Mouse (Mus musculus) embryonic facial prominence, embryonic 13.5 days (tissue): ENCODE measurements at regions not wholly inside any gene's neighbourhood (a gene's known extent, or its start where the extent isn't known, plus 50 kb on each side); places are given as distances from the start of the nearest gene placed in this dataset.

Experiments
- ATAC-seq: fragments of 200-750 bp; cut with Nextera tagmentation; 2 replicates; pipeline ENCODE4 v1.8.0; 2017; ENCODE audit warnings: low read depth; ENCODE audit not compliant: insufficient number of reproducible peaks, insufficient read depth, low FRiP score, low TSS enrichment
- H3K27ac ChIP-seq: fragments of 300-500 bp; sonication (generic); 2 replicates; pipeline ENCODE4 v1.5.1; 2015; ENCODE audit warnings: moderate library complexity, mild to moderate bottlenecking, inconsistent platforms
- H3K27me3 ChIP-seq: fragments of 300-500 bp; sonication (generic); 2 replicates; pipeline ENCODE4 v1.6.1; 2015; ENCODE audit warnings: mild to moderate bottlenecking, inconsistent platforms
- H3K36me3 ChIP-seq: fragments of 300-500 bp; sonication (generic); 2 replicates; pipeline ENCODE4 v1.6.1; 2015; ENCODE audit warnings: mild to moderate bottlenecking, inconsistent platforms
- H3K4me1 ChIP-seq: fragments of 300-500 bp; sonication (generic); 2 replicates; pipeline ENCODE4 v1.6.1; 2015; ENCODE audit warnings: inconsistent platforms
- H3K4me2 ChIP-seq: fragments of 300-500 bp; sonication (generic); 2 replicates; pipeline ENCODE4 v1.6.1; 2015; ENCODE audit warnings: moderate library complexity, mild to moderate bottlenecking, inconsistent platforms
- H3K4me3 ChIP-seq: fragments of 300-500 bp; sonication (generic); 2 replicates; pipeline ENCODE4 v1.5.1; 2015; ENCODE audit warnings: mild to moderate bottlenecking, inconsistent platforms
- H3K9ac ChIP-seq: fragments of 300-500 bp; sonication (generic); 2 replicates; pipeline ENCODE4 v1.6.1; 2015; ENCODE audit warnings: mild to moderate bottlenecking, inconsistent platforms
- H3K9me3 ChIP-seq: fragments of 300-500 bp; sonication (generic); 2 replicates; pipeline ENCODE4 v1.6.1; 2016; ENCODE audit warnings: inconsistent platforms
- WGBS: fragments of 180-500 bp; shearing (Covaris S2); methylation state at CpG from one replicate; pipeline ENCODE4 v1.1.7; 2015; ENCODE audit warnings: mixed read lengths; 5-methylcytosine and 5-hydroxymethylcytosine counted together

GRCm38 (mm10) chr13:99625196-99625595 lies 108.9 kb upstream of the Map1b start:
- Histone ChIP-seq H3K4me2 (no peak overlapping the region), H3K4me3 (no peak overlapping the region), H3K4me1 (no peaks in the 10 kb centered on the region), H3K9me3 (no peaks in the 10 kb centered on the region), H3K27me3 (no peaks in the 10 kb centered on the region), H3K27ac (no peak overlapping the region), H3K36me3 (no peaks in the 10 kb centered on the region), H3K9ac (no peak overlapping the region)
- no peak for ATAC-seq
- WGBS: 41% methylated on average over 4 of the region's 4 CpGs

- no peak overlapping the region for H3K9ac ChIP-seq
- no peaks in the 10 kb centered on the region for H3K9me3 ChIP-seq
- no peak for ATAC-seq
- H3K4me2 ChIP-seq: no peak overlapping the region
- H3K27me3 ChIP-seq: no peaks in the 10 kb centered on the region
- H3K36me3 ChIP-seq: no peaks in the 10 kb centered on the region
- H3K4me3 ChIP-seq: no peak overlapping the region
- H3K27ac ChIP-seq: no peak overlapping the region
- 0 out of 2 replicates have a peak, but pooled peaks cover 3% of the 10 kb centered on the region for H3K4me1 ChIP-seq
- WGBS: 44% methylated on average over 9 of the region's 9 CpGs
Measured at GRCm38 (mm10) chr13:99618332-99618731, 102.0 kb upstream of the Map1b start.

DNA sequence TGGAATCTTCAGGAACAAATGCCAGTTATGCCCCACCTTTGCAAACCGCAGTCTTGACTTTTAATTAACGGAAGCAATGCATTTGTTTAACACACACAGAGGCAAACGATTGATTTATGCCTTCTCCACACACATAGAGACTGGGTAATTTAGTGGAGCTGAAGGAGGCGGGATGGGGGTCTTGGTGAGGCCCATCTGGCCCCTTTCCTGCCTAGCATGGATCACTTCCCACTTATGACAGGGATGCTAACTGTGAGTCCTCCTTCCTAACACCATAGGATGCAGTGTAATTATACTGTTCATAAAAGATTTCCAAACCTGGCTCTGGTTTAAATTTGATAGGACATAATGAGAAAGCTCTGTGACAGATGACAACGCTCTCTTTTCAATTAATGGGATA lies 101.1 kb upstream of the Map1b start:
- H3K4me1 ChIP-seq: 0 out of 2 replicates have a peak, but pooled peaks cover 3% of the 10 kb centered on the region
- H3K9ac ChIP-seq: no peak overlapping the region
- WGBS: 75% methylated on average over 5 of the region's 5 CpGs
- no peaks in the 10 kb centered on the region for H3K9me3 ChIP-seq
- no peak overlapping the region for H3K4me3 ChIP-seq
- no peak overlapping the region for H3K27ac ChIP-seq
- H3K36me3 ChIP-seq: no peaks in the 10 kb centered on the region
- H3K27me3 ChIP-seq: no peaks in the 10 kb centered on the region
- no peak overlapping the region for H3K4me2 ChIP-seq
- no peak for ATAC-seq

DNA sequence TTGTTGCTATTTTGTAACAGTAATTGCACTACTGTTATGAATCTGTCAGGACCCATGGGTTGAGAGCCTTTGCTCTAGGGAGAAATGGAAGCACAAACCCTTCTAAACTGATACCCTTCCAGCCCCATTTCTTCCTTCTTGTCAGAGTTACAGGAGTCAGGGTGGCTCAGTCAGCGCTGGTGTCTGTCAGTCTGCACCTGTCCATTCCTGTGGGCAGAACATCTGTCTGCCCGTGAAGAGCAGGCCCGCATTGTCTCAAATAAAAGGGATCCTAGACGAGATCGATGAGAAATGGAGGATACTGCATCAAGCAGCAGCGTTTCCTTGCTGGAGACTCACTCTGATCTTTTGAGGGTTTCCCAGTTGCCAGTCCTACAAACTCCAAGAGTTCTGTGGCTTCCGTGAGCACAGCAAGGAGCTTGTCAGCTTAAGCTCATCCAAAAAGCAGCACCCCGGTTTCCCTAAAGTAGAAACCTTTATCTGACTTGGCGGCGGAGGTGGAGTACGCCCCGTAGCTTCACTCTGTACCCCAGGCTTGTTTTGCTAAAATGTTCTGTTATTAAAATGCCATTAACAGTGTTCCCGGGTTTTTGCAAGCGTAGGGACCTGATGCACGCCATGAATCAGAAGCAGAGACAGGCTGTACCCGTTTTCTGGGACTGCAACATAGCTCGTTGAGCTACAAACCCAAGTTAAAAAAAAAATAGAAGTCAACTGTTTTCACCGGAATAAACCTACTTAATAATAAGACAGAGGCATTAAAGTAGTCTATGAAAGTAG lies 95.6 kb upstream of the Map1b start:
- H3K9me3 ChIP-seq: no peaks in the 10 kb centered on the region
- H3K9ac ChIP-seq: no peak overlapping the region
- H3K36me3 ChIP-seq: no peaks in the 10 kb centered on the region
- H3K4me2 ChIP-seq: no peak overlapping the region
- WGBS: 75% methylated on average over 18 of the region's 18 CpGs
- ATAC-seq: no peak
- H3K4me1 ChIP-seq: peaks cover 18% of the 10 kb centered on the region
- H3K27me3 ChIP-seq: no peaks in the 10 kb centered on the region
- H3K4me3 ChIP-seq: no peak overlapping the region
- H3K27ac ChIP-seq: no peak overlapping the region

DNA sequence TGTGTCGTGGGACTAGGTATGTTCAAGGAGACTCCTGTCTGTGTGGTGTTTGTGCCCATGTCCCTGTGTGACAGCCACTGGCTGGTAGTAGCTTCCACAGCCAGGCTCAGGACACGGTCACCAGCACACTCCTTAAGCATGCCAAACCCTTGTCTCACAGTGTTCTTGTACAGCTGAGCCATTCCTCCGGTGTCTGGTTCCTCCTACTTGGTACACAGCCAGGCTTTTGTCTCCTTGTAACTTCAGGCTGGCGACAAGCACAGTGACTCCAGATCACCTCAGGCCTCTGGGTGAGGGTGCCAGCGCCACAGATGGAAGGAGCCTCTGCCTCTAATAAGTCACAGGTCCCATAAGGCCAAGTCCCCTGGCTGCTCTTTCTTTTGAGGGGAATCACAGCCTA lies 94.2 kb upstream of the Map1b start:
- Histone ChIP-seq H3K9ac (no peak overlapping the region), H3K36me3 (no peaks in the 10 kb centered on the region), H3K4me2 (no peak overlapping the region), H3K9me3 (no peaks in the 10 kb centered on the region), H3K4me1 (peaks cover 18% of the 10 kb centered on the region), H3K27me3 (no peaks in the 10 kb centered on the region), H3K4me3 (no peak overlapping the region), H3K27ac (no peak overlapping the region)
- no peak for ATAC-seq
- 64% methylated on average over 5 of the region's 5 CpGs for WGBS

- Histone ChIP-seq H3K27me3 (no peaks in the 10 kb centered on the region), H3K4me1 (peaks cover 18% of the 10 kb centered on the region), H3K9ac (no peak overlapping the region), H3K27ac (no peak overlapping the region), H3K9me3 (no peaks in the 10 kb centered on the region), H3K4me2 (no peak overlapping the region), H3K36me3 (no peaks in the 10 kb centered on the region), H3K4me3 (no peak overlapping the region)
- no peak for ATAC-seq
- 40% methylated on average over 9 of the region's 9 CpGs for WGBS
Measured at GRCm38 (mm10) chr13:99609151-99610146, 93.1 kb upstream of the Map1b start.

DNA sequence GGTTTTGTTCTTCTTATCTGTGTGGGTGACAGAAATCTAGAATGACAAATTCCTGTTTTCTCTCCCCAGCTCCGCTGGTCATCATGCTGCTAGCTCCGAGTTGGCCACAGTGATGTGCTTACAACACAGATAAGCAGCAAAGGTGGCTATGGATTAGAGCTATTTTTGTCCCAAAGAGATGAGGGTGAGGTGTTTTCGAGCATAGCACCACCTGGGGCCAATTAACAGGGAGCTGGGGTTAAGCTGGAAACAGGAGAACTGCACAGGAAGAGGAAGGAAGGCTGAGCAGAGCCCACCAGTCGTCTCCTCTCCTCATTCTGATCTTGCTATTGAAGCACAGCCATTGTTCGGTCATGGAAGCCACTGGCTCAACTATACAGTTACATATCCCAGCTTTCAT lies 92.3 kb upstream of the Map1b start:
- ATAC-seq: no peak
- Histone ChIP-seq H3K9me3 (peaks cover under 1% of the 10 kb centered on the region; the same call in 1 of the 2 replicates), H3K36me3 (no peaks in the 10 kb centered on the region), H3K4me2 (no peak overlapping the region), H3K27ac (no peak overlapping the region), H3K4me3 (no peak overlapping the region), H3K27me3 (no peaks in the 10 kb centered on the region), H3K9ac (no peak overlapping the region), H3K4me1 (peaks cover 18% of the 10 kb centered on the region)
- WGBS: 22% methylated on average over 5 of the region's 5 CpGs

DNA sequence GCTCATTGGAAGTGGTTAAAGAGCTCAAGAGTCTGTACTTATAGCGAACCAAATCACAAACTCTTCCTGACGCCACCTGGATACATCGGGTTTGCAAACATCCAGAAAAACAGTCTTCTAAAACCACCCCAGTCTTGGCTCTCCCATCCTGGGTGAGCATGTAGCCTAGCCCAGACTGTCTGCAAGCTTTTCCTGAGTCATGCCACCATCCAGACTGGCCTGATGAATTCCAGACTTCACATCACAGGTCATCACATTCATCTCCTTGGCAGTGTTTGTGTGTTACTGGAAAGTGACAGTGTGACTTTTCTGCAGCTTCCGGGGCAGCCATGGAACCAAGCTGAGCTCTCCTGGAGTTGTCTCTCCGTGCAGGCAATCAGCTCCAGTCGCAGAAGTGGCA lies 90.9 kb upstream of the Map1b start:
- no peak overlapping the region for H3K27ac ChIP-seq
- no peaks in the 10 kb centered on the region for H3K27me3 ChIP-seq
- peaks cover 18% of the 10 kb centered on the region for H3K4me1 ChIP-seq
- H3K9me3 ChIP-seq: peaks cover 5% of the 10 kb centered on the region; the same call in 1 of the 2 replicates
- 87% methylated on average over 6 of the region's 6 CpGs for WGBS
- no peaks in the 10 kb centered on the region for H3K36me3 ChIP-seq
- H3K4me3 ChIP-seq: no peak overlapping the region
- no peak overlapping the region for H3K9ac ChIP-seq
- H3K4me2 ChIP-seq: no peak overlapping the region
- no peak for ATAC-seq

DNA sequence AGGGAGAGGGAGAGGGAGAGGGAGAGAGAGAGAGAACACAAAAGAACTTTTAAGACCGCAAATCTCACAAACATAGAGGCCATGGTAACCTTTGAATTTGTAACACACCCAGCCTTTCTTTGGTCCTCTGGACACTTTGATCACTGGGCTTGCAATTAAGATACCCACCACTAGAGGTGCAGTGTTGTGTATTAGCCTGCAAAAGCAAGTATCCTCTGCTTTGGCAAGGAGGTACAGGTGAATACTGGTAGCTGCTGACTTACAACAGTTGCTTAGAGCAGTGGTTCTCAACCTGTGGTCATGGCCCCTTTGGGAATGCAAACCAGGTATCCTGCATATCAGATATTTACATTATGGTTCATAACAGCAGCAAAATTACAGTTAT lies 90.3 kb upstream of the Map1b start:
- no peak for ATAC-seq
- Histone ChIP-seq H3K27ac (no peak overlapping the region), H3K9me3 (peaks cover 5% of the 10 kb centered on the region; the same call in 1 of the 2 replicates), H3K9ac (no peak overlapping the region), H3K27me3 (no peaks in the 10 kb centered on the region), H3K4me2 (no peak overlapping the region), H3K4me3 (no peak overlapping the region), H3K36me3 (no peaks in the 10 kb centered on the region), H3K4me1 (peaks cover 18% of the 10 kb centered on the region)
- 48% methylated on average over 1 of the region's 1 CpGs for WGBS

DNA sequence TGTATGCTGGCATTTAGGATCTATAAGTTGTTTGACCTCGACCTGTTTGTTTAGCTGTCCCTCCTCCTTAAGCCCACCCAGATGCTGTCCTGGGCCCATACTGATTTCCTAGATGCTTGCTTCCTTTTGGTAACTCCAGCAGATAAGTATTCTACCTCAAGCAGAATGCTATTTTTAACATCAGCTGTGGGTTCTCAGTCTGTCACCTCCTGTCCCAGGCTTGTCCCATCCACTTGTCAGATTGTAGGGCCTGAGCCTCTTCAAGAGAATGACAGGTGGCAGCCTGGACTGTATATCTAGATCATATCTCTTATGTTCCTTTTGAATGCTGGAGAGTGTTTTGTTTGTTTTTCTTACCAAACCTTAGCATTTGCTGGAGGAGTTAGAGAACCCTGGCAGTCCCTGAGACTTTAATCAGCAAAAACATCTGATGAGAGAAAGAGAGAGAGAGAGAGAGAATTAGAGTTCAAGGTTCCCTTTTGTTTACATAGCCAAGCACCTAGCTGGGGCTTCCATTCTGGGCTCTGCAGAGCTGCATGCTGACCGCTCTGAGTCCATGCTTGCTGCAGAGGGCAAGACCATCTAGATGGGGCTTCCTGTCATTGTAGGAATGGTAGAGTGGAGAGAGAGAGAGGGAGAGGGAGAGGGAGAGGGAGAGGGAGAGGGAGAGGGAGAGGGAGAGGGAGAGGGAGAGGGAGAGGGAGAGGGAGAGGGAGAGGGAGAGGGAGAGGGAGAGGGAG lies 89.7 kb upstream of the Map1b start:
- WGBS: 61% methylated on average over 2 of the region's 2 CpGs
- no peak overlapping the region for H3K4me2 ChIP-seq
- H3K9ac ChIP-seq: no peak overlapping the region
- H3K36me3 ChIP-seq: no peaks in the 10 kb centered on the region
- H3K4me3 ChIP-seq: no peak overlapping the region
- peaks cover 18% of the 10 kb centered on the region for H3K4me1 ChIP-seq
- peaks cover 5% of the 10 kb centered on the region; the same call in 1 of the 2 replicates for H3K9me3 ChIP-seq
- no peaks in the 10 kb centered on the region for H3K27me3 ChIP-seq
- ATAC-seq: no peak
- H3K27ac ChIP-seq: no peak overlapping the region

- Histone ChIP-seq H3K9me3 (no peaks in the 10 kb centered on the region), H3K9ac (no peak overlapping the region), H3K27me3 (peaks cover 6% of the 10 kb centered on the region), H3K36me3 (no peaks in the 10 kb centered on the region), H3K4me3 (no peak overlapping the region), H3K4me1 (peaks cover 12% of the 10 kb centered on the region), H3K27ac (no peak overlapping the region), H3K4me2 (no peak overlapping the region)
- WGBS: 78% methylated on average over 2 of the region's 2 CpGs
- no peak for ATAC-seq
Measured at GRCm38 (mm10) chr13:99597891-99598290, 81.6 kb upstream of the Map1b start.
